Mouse (Mus musculus) MEL (cell line): ENCODE measurements around the gene Sntg2. TPM values are rescaled to one million over a fixed set of nuclear protein-coding genes. Genes with fewer than 3 reads are reported as not detected.

Experiments used
- DNase-seq: peaks from one replicate; pipeline ENCODE4 v3.0.0; 2011; ENCODE audit warnings: low read depth, low spot score
- H3K27ac ChIP-seq: 2 replicates; pipeline ENCODE4 v1.5.1; 2012; ENCODE audit warnings: low read depth, mild to moderate bottlenecking, control low read depth, low read length, moderate library complexity; ENCODE audit not compliant: control insufficient read depth
- H3K27me3 ChIP-seq, 2 experiments: fragments of 150-350 bp in 1 of 2; sonication (generic) in 1 of 2; 2 replicates each; pipeline ENCODE4 v1.6.1; 2012; ENCODE audit warnings: low read length in 2 of 2, mild to moderate bottlenecking in 2 of 2, improper control_type of control experiment in 1 of 2, moderate library complexity in 1 of 2; ENCODE audit not compliant: insufficient read depth in 2 of 2, control insufficient read depth in 1 of 2
- H3K36me3 ChIP-seq, 2 experiments: 2 replicates each; pipeline ENCODE4 v1.6.1; 2012 to 2014; ENCODE audit warnings: low read length in 2 of 2, improper control_type of control experiment in 1 of 2, inconsistent platforms in 1 of 2, mild to moderate bottlenecking in 1 of 2; ENCODE audit not compliant: insufficient read depth in 2 of 2, control insufficient read depth in 1 of 2
- H3K4me1 ChIP-seq, 2 experiments: fragments of 150-350 bp in 1 of 2; sonication (generic) in 1 of 2; 2 replicates each; pipeline ENCODE4 v1.6.1; 2012; ENCODE audit warnings: low read length in 2 of 2, improper control_type of control experiment in 1 of 2, mild to moderate bottlenecking in 1 of 2; ENCODE audit not compliant: insufficient read depth in 2 of 2, control insufficient read depth in 1 of 2
- H3K4me3 ChIP-seq, 2 experiments: fragments of 150-350 bp in 1 of 2; sonication (generic) in 1 of 2; 2 replicates each; pipeline ENCODE4 v1.5.1; 2012; ENCODE audit warnings: low read depth in 2 of 2, low read length in 2 of 2, mild to moderate bottlenecking in 2 of 2, moderate library complexity in 2 of 2, control low read depth in 1 of 2, improper control_type of control experiment in 1 of 2; ENCODE audit not compliant: control insufficient read depth in 1 of 2, insufficient read depth in 1 of 2
- H3K79me2 ChIP-seq: 2 replicates; pipeline ENCODE4 v1.6.1; 2012; ENCODE audit warnings: mild to moderate bottlenecking, low read length, moderate library complexity; ENCODE audit not compliant: control insufficient read depth, poor library complexity, insufficient read depth
- H3K9ac ChIP-seq: 2 replicates; pipeline ENCODE4 v1.6.1; 2012; ENCODE audit warnings: low read depth, mild to moderate bottlenecking, control low read depth, low read length, moderate library complexity; ENCODE audit not compliant: control insufficient read depth, poor library complexity, severe bottlenecking
- H3K9me3 ChIP-seq: fragments of 150-350 bp; sonication (generic); replicated peaks from 2 replicates; pipeline ENCODE4 v1.6.1; 2012; ENCODE audit warnings: mild to moderate bottlenecking, low read length, improper control_type of control experiment, moderate library complexity; ENCODE audit not compliant: insufficient read depth
- CHD1 ChIP-seq: IDR thresholded peaks from 2 replicates; pipeline ENCODE4 v1.6.1; 2012; ENCODE audit warnings: low read depth, mild to moderate bottlenecking, inconsistent platforms, low read length, improper control_type of control experiment
- CTCF ChIP-seq, 3 experiments: IDR thresholded peaks in 2 of 3; conservative IDR thresholded peaks in 1 of 3; 2 replicates each; pipeline ENCODE4 v1.5.1; 2011 to 2012; ENCODE audit warnings: low read length in 3 of 3, low read depth in 2 of 3, mild to moderate bottlenecking in 2 of 3, improper control_type of control experiment in 1 of 3, inconsistent platforms in 1 of 3, mixed read lengths in 1 of 3, moderate library complexity in 1 of 3; ENCODE audit not compliant: control insufficient read depth in 1 of 3, insufficient read depth in 1 of 3, poor library complexity in 1 of 3, severe bottlenecking in 1 of 3
- ELF1 ChIP-seq: IDR thresholded peaks from 2 replicates; pipeline ENCODE4 v1.6.1; 2014; ENCODE audit warnings: low read depth, mild to moderate bottlenecking, inconsistent platforms, low read length, improper control_type of control experiment, moderate library complexity
- ETS1 ChIP-seq: IDR thresholded peaks from 2 replicates; pipeline ENCODE4 v1.6.1; 2012; ENCODE audit warnings: low read depth, mild to moderate bottlenecking, inconsistent platforms, low read length, improper control_type of control experiment, moderate library complexity
- MAFK ChIP-seq: IDR thresholded peaks from 2 replicates; pipeline ENCODE4 v1.6.1; 2011; ENCODE audit warnings: low read depth, mild to moderate bottlenecking, low read length, improper control_type of control experiment, borderline replicate concordance
- MAZ ChIP-seq: IDR thresholded peaks from 2 replicates; pipeline ENCODE4 v1.6.1; 2012; ENCODE audit warnings: low read depth, mild to moderate bottlenecking, inconsistent platforms, low read length, improper control_type of control experiment
- MEF2A ChIP-seq: IDR thresholded peaks from 2 replicates; pipeline ENCODE4 v1.6.1; 2014; ENCODE audit warnings: low read depth, mild to moderate bottlenecking, inconsistent platforms, low read length, improper control_type of control experiment; ENCODE audit not compliant: poor library complexity, insufficient replicate concordance, severe bottlenecking; ENCODE audit errors: extremely low read depth
- MYB ChIP-seq: IDR thresholded peaks from 2 replicates; pipeline ENCODE4 v1.6.1; 2011; ENCODE audit warnings: mild to moderate bottlenecking, low read depth, low read length, improper control_type of control experiment
- MYC ChIP-seq: IDR thresholded peaks from 2 replicates; pipeline ENCODE4 v1.6.1; 2011; ENCODE audit warnings: low read depth, mild to moderate bottlenecking, low read length, improper control_type of control experiment, moderate library complexity
- NELFE ChIP-seq: IDR thresholded peaks from 2 replicates; pipeline ENCODE4 v1.6.1; 2011; ENCODE audit warnings: low read depth, low read length, improper control_type of control experiment
- NRF1 ChIP-seq: IDR thresholded peaks from 2 replicates; pipeline ENCODE4 v1.6.1; 2014; ENCODE audit warnings: low read depth, mild to moderate bottlenecking, inconsistent platforms, low read length, improper control_type of control experiment, moderate library complexity; ENCODE audit not compliant: poor library complexity, insufficient read depth, severe bottlenecking
- POLR2AphosphoS5 ChIP-seq: IDR thresholded peaks from 2 replicates; pipeline ENCODE4 v1.6.1; 2012; ENCODE audit warnings: low read depth, borderline replicate concordance, mild to moderate bottlenecking, inconsistent platforms, low read length, moderate library complexity, mixed read lengths
- RAD21 ChIP-seq: IDR thresholded peaks from 2 replicates; pipeline ENCODE4 v1.6.1; 2011; ENCODE audit warnings: mild to moderate bottlenecking, low read depth, low read length, improper control_type of control experiment
- TAL1 ChIP-seq: IDR thresholded peaks from 2 replicates; pipeline ENCODE4 v1.6.1; 2012; ENCODE audit warnings: mild to moderate bottlenecking, inconsistent platforms, low read length, moderate library complexity, mixed read lengths
- TBP ChIP-seq: IDR thresholded peaks from 2 replicates; pipeline ENCODE4 v1.8.0; 2011; ENCODE audit warnings: low read depth, low read length, improper control_type of control experiment
- TCF12 ChIP-seq: IDR thresholded peaks from 2 replicates; pipeline ENCODE4 v1.6.1; 2014; ENCODE audit warnings: low read depth, mild to moderate bottlenecking, inconsistent platforms, low read length, improper control_type of control experiment, moderate library complexity
- USF2 ChIP-seq, 2 experiments: IDR thresholded peaks; 2 replicates each; pipeline ENCODE4 v1.6.1; 2011 to 2012; ENCODE audit warnings: improper control_type of control experiment in 2 of 2, low read length in 2 of 2, borderline replicate concordance in 1 of 2, inconsistent platforms in 1 of 2, low read depth in 1 of 2, mild to moderate bottlenecking in 1 of 2; ENCODE audit not compliant: insufficient read depth in 1 of 2
- ZC3H11A ChIP-seq: IDR thresholded peaks from 2 replicates; pipeline ENCODE4 v1.6.1; 2012; ENCODE audit warnings: low read depth, mild to moderate bottlenecking, inconsistent platforms, low read length, improper control_type of control experiment
- ZKSCAN1 ChIP-seq: IDR thresholded peaks from 2 replicates; pipeline ENCODE4 v1.6.1; 2012; ENCODE audit warnings: low read depth, mild to moderate bottlenecking, inconsistent platforms, low read length, improper control_type of control experiment, moderate library complexity
- polyA plus RNA-seq, 2 experiments: library from polyadenylated mRNA; stranded (reverse) in 1 of 2; unstranded in 1 of 2; fragments of >175 nt in 1 of 2; fragments of >200 nt in 1 of 2; gene quantifications; 2 replicates each; pipeline versions ENCODE4 v1.2.1 to v1.2.4; 2012; ENCODE audit warnings: low replicate concordance in 2 of 2, low read depth in 1 of 2; ENCODE audit not compliant: insufficient read length in 2 of 2, insufficient read depth in 1 of 2, missing spikeins in 1 of 2
- total RNA-seq: library from RNA; depleted of rRNA; stranded (reverse); fragments of 300-350 nt; gene quantifications from 2 replicates; pipeline ENCODE4 v1.2.3, GENCODE M21; 2012

Gene Sntg2
- total and polyA plus RNA-seq, 3 experiments, result not detected

- no peak for TF ChIP-seq ZC3H11A
- TF ChIP-seq ZKSCAN1, result no peak
- TF ChIP-seq NRF1, result no peak
- TF ChIP-seq MAZ, result no peak
- TF ChIP-seq ELF1, result no peak
- no peak for TF ChIP-seq TAL1
- no peak for TF ChIP-seq ETS1
- TF ChIP-seq CTCF (IDR thresholded peaks at IDR 0.05 in 2 of 3, conservative IDR thresholded peaks at IDR 0.05 in 1 of 3; ENCODE audit: control insufficient read depth in 1 of 3, insufficient read depth in 1 of 3, low read depth in 2 of 3, low read length in 3 of 3, poor library complexity in 1 of 3, severe bottlenecking in 1 of 3), result no peak
- TF ChIP-seq, all 39 proteins: peak for 0
These were observed 55.2 kb downstream of the Sntg2 start for GRCm38 (mm10) chr12:30317971-30318370.

GRCm38 (mm10) chr12:30313021-30313420 lies 60.2 kb downstream of the Sntg2 start:
- H3K36me3 ChIP-seq, result no peaks in the 10 kb centered on the region
- H3K9me3 ChIP-seq, result no peaks in the 10 kb centered on the region
- no peak overlapping the region for H3K4me3 ChIP-seq
- H3K4me1 ChIP-seq, result no peaks in the 10 kb centered on the region
- no peak for DNase-seq
- H3K79me2 ChIP-seq, result no peaks in the 10 kb centered on the region
- no peaks in the 10 kb centered on the region for H3K27me3 ChIP-seq
- TF ChIP-seq NRF1 (no peak), USF2 (IDR thresholded peaks at IDR 0.05; ENCODE audit: borderline replicate concordance in 1 of 2, insufficient read depth in 1 of 2, low read depth in 1 of 2, low read length in 2 of 2) (no peak), NELFE (no peak), CHD1 (no peak), MYC (no peak), MAFK (no peak), TCF12 (no peak), POLR2AphosphoS5 (no peak), RAD21 (no peak), MEF2A (no peak), MYB (no peak), TBP (no peak), TAL1 (no peak)
- H3K9ac ChIP-seq, result no peak overlapping the region
- H3K27ac ChIP-seq, result no peak overlapping the region

More at GRCm38 (mm10) chr12:30317971-30318370, 55.2 kb downstream of the Sntg2 start:
- Histone ChIP-seq H3K27me3 (no peaks in the 10 kb centered on the region), H3K27ac (no peak overlapping the region), H3K4me3 (no peak overlapping the region), H3K9me3 (no peaks in the 10 kb centered on the region), H3K79me2 (no peaks in the 10 kb centered on the region), H3K9ac (no peak overlapping the region), H3K4me1 (no peaks in the 10 kb centered on the region), H3K36me3 (no peaks in the 10 kb centered on the region)
- no peak for DNase-seq
